Mouse (Mus musculus): ENCODE data around the gene Ezh2.
"Not testable (repeated sequence)": the region's sequence is repeated elsewhere in the genome, so short reads cannot be mapped to it uniquely, and the experiment has no call there.

Gene Ezh2

GRCm38 (mm10) chr6:47594926-47595623 is at the start of gene Ezh2:
TSS of gene Ezh2 (minus strand) at chr6:47595341.
- in situ Hi-C loops (cut with MboI, MseI): no loop called here

DNA sequence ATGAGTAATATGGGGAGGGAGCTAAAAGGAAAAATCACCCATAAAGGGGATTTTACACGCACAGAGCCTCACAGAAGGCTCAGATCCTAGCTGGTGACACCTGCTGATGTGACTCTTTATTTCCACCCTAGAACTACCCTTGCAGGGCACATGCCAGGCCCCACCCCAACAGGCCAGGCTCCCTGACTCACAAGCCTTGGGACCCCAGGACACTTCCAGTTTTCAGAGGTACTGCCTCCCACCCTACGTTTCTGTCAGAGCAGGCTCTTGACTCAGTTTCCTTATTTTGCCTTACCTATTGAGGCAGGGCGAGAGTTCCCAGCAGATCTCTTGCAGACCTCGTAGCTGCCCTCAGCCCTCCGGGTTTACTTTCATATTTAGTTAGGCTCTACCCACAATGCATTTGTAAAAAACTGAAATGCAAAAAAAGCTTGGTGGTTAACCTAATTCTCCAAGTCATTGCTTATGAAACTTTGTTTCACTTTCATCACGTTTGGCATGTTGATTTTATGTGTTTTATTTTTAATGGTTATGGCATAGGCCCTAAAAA is 41.5 kb upstream of the Ezh2 start:
- in situ Hi-C loops (cut with MboI, MseI): no loop called here

DNA sequence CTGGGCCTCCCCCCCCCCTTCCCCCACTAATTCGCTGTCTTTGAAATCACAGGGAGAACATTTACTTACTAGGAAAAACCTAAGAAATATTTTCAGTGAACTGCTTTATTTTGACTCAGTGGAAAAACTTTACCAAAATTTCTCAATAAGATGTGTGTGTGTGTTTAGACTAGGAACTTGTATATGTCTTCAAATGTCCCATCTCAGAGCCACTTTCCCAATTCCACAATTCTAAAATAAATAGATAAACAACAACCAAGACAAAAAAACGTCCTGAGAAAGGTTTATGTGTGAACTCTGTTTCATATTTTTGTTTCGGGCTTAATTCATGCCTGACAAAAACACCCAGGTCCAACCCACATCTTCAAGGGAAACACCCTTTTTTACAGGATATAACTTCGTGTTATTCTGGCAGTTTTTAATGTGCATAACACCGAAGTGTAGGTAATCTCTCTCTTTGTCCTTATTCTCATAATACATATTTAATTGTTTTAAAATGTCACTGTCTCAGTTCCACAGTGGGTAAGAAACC is 40.9 kb upstream of the Ezh2 start:
- in situ Hi-C loops (cut with MboI, MseI): no loop called here

- in situ Hi-C loops (cut with MboI, MseI): no loop called here
Measured at GRCm38 (mm10) chr6:47635207-47635994, 40.3 kb upstream of the Ezh2 start.

- in situ Hi-C loops (cut with MboI, MseI): loop anchor here (5.0 kb wide), 1 partner anchor 66 kb away; no protein-coding TSS in a partner anchor
Measured at GRCm38 (mm10) chr6:47633467-47633866, 38.3 kb upstream of the Ezh2 start.

- in situ Hi-C loops (cut with MboI, MseI): loop anchor here (5.0 kb wide), 1 partner anchor 63 kb away; no protein-coding TSS in a partner anchor
Measured at GRCm38 (mm10) chr6:47630061-47630460, 34.9 kb upstream of the Ezh2 start.

DNA sequence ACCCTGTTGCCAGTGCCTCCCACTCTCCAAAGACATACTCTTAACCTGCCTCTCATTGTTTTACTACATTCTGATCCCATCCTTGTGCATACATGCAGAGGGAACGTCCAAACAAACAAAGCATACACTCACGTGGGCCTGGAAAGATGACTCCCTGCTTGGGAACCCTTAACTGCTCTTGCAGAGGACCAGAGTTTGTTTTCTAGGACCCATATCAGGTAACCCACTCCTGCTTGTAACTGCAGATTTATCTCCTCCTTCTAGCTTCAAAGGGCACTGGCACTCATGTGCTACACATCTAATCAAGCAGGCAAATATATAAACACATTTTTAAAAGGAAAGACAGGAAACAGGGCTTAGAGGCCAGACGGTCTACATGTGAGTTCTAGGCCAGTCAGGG is 32.8 kb upstream of the Ezh2 start:
- in situ Hi-C loops (cut with MboI, MseI): no loop called here

- in situ Hi-C loops (cut with MboI, MseI): not testable (repeated sequence)
Measured at GRCm38 (mm10) chr6:47626976-47627375, 31.8 kb upstream of the Ezh2 start.

GRCm38 (mm10) chr6:47621039-47621438 is 25.9 kb upstream of the Ezh2 start:
- in situ Hi-C loops (cut with MboI, MseI): no loop called here

- in situ Hi-C loops (cut with MboI, MseI): not testable (repeated sequence)
Measured at GRCm38 (mm10) chr6:47608306-47608705, 13.2 kb upstream of the Ezh2 start.

DNA sequence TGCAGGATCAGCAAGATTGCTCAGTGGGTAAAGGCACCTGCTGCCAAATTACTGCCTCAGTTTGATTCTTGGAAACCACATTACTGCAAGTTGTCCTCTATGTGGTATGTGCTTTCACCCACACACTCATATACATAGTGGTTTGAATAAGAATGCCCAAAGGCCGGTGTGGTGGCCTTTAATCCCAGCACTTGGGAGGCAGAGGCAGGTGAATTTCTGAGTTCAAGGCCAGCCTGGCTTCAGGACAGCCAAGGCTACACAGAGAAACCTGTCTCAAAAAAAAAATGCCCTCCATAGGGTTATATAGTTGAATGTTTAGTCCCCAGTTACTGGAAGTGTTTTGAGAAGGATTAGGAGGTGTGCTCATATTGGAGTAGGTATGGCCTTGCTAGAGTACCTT is 6.8 kb upstream of the Ezh2 start:
- in situ Hi-C loops (cut with MboI, MseI): no loop called here

- in situ Hi-C loops (cut with MboI, MseI): no loop called here
Measured at GRCm38 (mm10) chr6:47595696-47596095, 555 bp upstream of the Ezh2 start.

- in situ Hi-C loops (cut with MboI, MseI): no loop called here
Measured at GRCm38 (mm10) chr6:47594141-47594835, 853 bp downstream of the Ezh2 start.

DNA sequence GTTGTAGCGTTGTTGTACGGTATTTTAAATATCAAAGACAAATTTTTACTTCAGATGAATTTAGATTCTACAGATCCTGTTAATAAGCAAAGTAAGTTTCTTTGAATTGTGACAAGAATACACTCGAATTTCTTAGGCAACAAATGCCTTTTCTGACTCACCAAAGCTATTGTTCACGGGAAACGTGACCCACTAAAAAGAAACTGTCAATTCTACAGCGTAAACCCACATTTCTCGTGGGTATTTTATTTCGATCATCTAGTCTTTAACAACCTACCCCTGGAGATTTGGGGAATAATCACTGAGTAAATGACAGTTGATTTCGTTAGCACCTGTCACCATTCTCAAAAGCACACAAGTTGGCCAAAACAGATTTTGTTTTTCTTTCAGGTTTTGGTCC is 1.6 kb downstream of the Ezh2 start:
- in situ Hi-C loops (cut with MboI, MseI): no loop called here

DNA sequence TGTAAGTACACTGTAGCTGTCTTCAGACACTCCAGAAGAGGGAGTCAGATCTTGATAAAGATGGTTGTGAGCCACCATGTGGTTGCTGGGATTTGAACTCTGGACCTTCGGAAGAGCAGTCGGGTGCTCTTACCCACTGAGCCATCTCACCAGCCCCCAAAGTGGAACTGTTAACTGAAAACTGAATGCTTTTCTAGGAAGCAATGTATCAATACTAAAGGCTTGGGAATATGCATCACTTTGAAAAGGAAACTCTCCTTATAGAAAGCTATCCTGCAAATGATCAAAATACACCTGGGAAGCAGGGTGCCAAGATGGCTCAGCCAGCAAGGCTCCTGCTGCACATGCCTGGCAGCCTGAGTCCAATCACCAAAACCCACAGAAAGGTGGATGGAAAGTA is 7.8 kb downstream of the Ezh2 start:
- in situ Hi-C loops (cut with MboI, MseI): loop anchor here (5.0 kb wide), 1 partner anchor 100 kb away; no protein-coding TSS in a partner anchor

GRCm38 (mm10) chr6:47572887-47573286 is 22.3 kb downstream of the Ezh2 start:
- in situ Hi-C loops (cut with MboI, MseI): no loop called here

- in situ Hi-C loops (cut with MboI, MseI): loop anchor here (5.0 kb wide), 2 partner anchors 67 to 88 kb away; no protein-coding TSS in a partner anchor
Measured at GRCm38 (mm10) chr6:47565326-47566035, 29.7 kb downstream of the Ezh2 start.

GRCm38 (mm10) chr6:47561426-47561825 is 33.7 kb downstream of the Ezh2 start:
- in situ Hi-C loops (cut with MboI, MseI): no loop called here

DNA sequence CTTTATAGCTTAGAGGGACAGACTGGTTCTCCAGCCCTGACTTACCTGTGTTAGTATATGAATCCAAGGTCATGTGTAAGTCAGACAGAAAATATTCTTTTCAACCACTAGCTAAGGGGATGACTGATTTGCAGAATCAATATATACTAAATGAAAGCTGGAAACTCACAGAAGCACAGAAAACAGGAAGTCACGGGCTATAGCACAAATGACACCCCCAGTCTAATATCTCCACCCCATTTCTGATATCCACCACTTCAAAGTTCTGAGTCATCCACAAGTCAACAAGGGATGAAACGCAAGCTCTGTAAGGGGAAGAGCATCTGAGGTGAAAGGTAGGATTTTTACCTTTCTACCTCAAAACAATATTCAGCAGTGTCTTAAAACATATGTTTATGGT is 34.3 kb downstream of the Ezh2 start:
- in situ Hi-C loops (cut with MboI, MseI): no loop called here

- in situ Hi-C loops (cut with MboI, MseI): no loop called here
Measured at GRCm38 (mm10) chr6:47560407-47560806, 34.7 kb downstream of the Ezh2 start.

DNA sequence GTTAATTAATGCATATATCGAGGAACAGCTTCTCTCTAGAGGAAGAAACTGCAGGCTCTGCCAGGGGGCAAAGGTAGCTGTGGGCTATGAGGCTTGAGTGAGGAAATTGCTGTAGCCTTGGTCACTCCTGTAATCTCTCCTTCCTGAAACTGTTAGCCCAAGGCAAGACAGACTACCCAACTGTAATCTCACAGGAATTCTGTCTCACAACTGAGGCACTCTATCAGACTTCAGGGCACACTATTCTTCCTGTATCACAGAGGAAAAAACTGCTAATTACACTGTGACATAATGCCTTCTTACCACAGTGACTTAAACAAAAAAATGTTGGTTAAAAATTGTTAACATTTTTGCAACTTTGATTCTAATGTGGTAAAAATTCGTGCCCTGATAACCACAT is 35.9 kb downstream of the Ezh2 start:
- in situ Hi-C loops (cut with MboI, MseI): no loop called here

All from regulatory T cell (primary cell).